Mouse (Mus musculus): ENCODE data around the gene Epb41l2. TPM values are rescaled to one million over a fixed set of nuclear protein-coding genes. Genes with fewer than 3 reads are reported as not detected.

Epb41l2 gene
- polyA plus RNA-seq, 1 experiment from 2014 or later: 45.3 TPM

GRCm38 (mm10) chr10:25527126-25527525 lies 167.5 kb downstream of the Epb41l2 start:
- H3K36me3 ChIP-seq (ENCODE audit: control insufficient read depth, insufficient read depth, low read length): no peaks in the 10 kb centered on the region
- DNase-seq (ENCODE audit: low spot score): no peak

GRCm38 (mm10) chr10:25531335-25531734 lies 171.7 kb downstream of the Epb41l2 start:
- no peak overlapping the region for H3K9ac ChIP-seq (ENCODE audit: low read length)
- peak; percentile 31 for DNase-seq (ENCODE audit: low spot score)
- no peak overlapping the region for H3K4me3 ChIP-seq (ENCODE audit: low read depth, low read length)
- H3K4me2 ChIP-seq (ENCODE audit: low read depth): no peak overlapping the region
- no peaks in the 10 kb centered on the region for H3K9me3 ChIP-seq (ENCODE audit: control insufficient read depth, low read length)
- H3K27ac ChIP-seq (ENCODE audit: low read depth, low read length): no peak overlapping the region
- no peaks in the 10 kb centered on the region for H3K36me3 ChIP-seq (ENCODE audit: control insufficient read depth, insufficient read depth, low read length)
- H3K4me1 ChIP-seq (ENCODE audit: control insufficient read depth, insufficient read depth, low read length): no peaks in the 10 kb centered on the region
- no peaks in the 10 kb centered on the region for H3K27me3 ChIP-seq (ENCODE audit: control insufficient read depth, insufficient read depth, low read length)
- WGBS: 53% methylated on average over 13 of the region's 13 CpGs
- ATAC-seq (ENCODE audit: insufficient read depth, low FRiP score, low TSS enrichment): no peak; the same call in 1 of the 2 replicates

More at GRCm38 (mm10) chr10:25527126-25527525, 167.5 kb downstream of the Epb41l2 start:
- H3K9me3 ChIP-seq (ENCODE audit: control insufficient read depth, low read length): no peaks in the 10 kb centered on the region
- no peak for ATAC-seq (ENCODE audit: insufficient read depth, low FRiP score, low TSS enrichment)
- no peak overlapping the region for H3K4me3 ChIP-seq (ENCODE audit: low read depth, low read length)
- H3K4me1 ChIP-seq (ENCODE audit: control insufficient read depth, insufficient read depth, low read length): no peaks in the 10 kb centered on the region
- no peaks in the 10 kb centered on the region for H3K27me3 ChIP-seq (ENCODE audit: control insufficient read depth, insufficient read depth, low read length)
- 80% methylated on average over 3 of the region's 3 CpGs for WGBS
- H3K27ac ChIP-seq (ENCODE audit: low read depth, low read length): no peak overlapping the region
- H3K9ac ChIP-seq (ENCODE audit: low read length): no peak overlapping the region
- no peak overlapping the region for H3K4me2 ChIP-seq (ENCODE audit: low read depth)

GRCm38 (mm10) chr10:25533105-25533504 lies 173.5 kb downstream of the Epb41l2 start:
- Histone ChIP-seq H3K9me3 (ENCODE audit: control insufficient read depth, low read length) (no peaks in the 10 kb centered on the region), H3K4me3 (ENCODE audit: low read depth, low read length) (no peak overlapping the region), H3K36me3 (ENCODE audit: control insufficient read depth, insufficient read depth, low read length) (no peaks in the 10 kb centered on the region), H3K27ac (ENCODE audit: low read depth, low read length) (no peak overlapping the region), H3K4me1 (ENCODE audit: control insufficient read depth, insufficient read depth, low read length) (no peaks in the 10 kb centered on the region), H3K4me2 (ENCODE audit: low read depth) (no peak overlapping the region), H3K9ac (ENCODE audit: low read length) (no peak overlapping the region), H3K27me3 (ENCODE audit: control insufficient read depth, insufficient read depth, low read length) (no peaks in the 10 kb centered on the region)
- 77% methylated on average over 2 of the region's 2 CpGs for WGBS
- ATAC-seq (ENCODE audit: insufficient read depth, low FRiP score, low TSS enrichment) (no peak), DNase-seq (ENCODE audit: low spot score) (no peak)

GRCm38 (mm10) chr10:25533513-25534246 lies 174.1 kb downstream of the Epb41l2 start:
- no peak overlapping the region for H3K4me2 ChIP-seq (ENCODE audit: low read depth)
- WGBS: 80% methylated on average over 9 of the region's 9 CpGs
- H3K9ac ChIP-seq (ENCODE audit: low read length): no peak overlapping the region
- H3K4me1 ChIP-seq (ENCODE audit: control insufficient read depth, insufficient read depth, low read length): no peaks in the 10 kb centered on the region
- no peak overlapping the region for H3K27ac ChIP-seq (ENCODE audit: low read depth, low read length)
- H3K27me3 ChIP-seq (ENCODE audit: control insufficient read depth, insufficient read depth, low read length): no peaks in the 10 kb centered on the region
- no peak overlapping the region for H3K4me3 ChIP-seq (ENCODE audit: low read depth, low read length)
- no peak for DNase-seq (ENCODE audit: low spot score)
- no peaks in the 10 kb centered on the region for H3K9me3 ChIP-seq (ENCODE audit: control insufficient read depth, low read length)
- no peak for ATAC-seq (ENCODE audit: insufficient read depth, low FRiP score, low TSS enrichment)
- H3K36me3 ChIP-seq (ENCODE audit: control insufficient read depth, insufficient read depth, low read length): no peaks in the 10 kb centered on the region

- H3K9me3 ChIP-seq (ENCODE audit: control insufficient read depth, low read length): no peaks in the 10 kb centered on the region
- 86% methylated on average over 5 of the region's 5 CpGs for WGBS
- ATAC-seq (ENCODE audit: insufficient read depth, low FRiP score, low TSS enrichment): no peak
- H3K27ac ChIP-seq (ENCODE audit: low read depth, low read length): no peak overlapping the region
- no peak for DNase-seq (ENCODE audit: low spot score)
- H3K4me1 ChIP-seq (ENCODE audit: control insufficient read depth, insufficient read depth, low read length): no peaks in the 10 kb centered on the region
- no peak overlapping the region for H3K4me3 ChIP-seq (ENCODE audit: low read depth, low read length)
- no peaks in the 10 kb centered on the region for H3K27me3 ChIP-seq (ENCODE audit: control insufficient read depth, insufficient read depth, low read length)
- H3K4me2 ChIP-seq (ENCODE audit: low read depth): no peak overlapping the region
- no peaks in the 10 kb centered on the region for H3K36me3 ChIP-seq (ENCODE audit: control insufficient read depth, insufficient read depth, low read length)
- H3K9ac ChIP-seq (ENCODE audit: low read length): no peak overlapping the region
Observed at GRCm38 (mm10) chr10:25534467-25534866, 174.9 kb downstream of the Epb41l2 start.

- Histone ChIP-seq H3K4me3 (ENCODE audit: low read depth, low read length) (no peak within 1 kb of the TSS), H3K27me3 (ENCODE audit: control insufficient read depth, insufficient read depth, low read length) (no peaks in the 10 kb centered on the region), H3K36me3 (ENCODE audit: control insufficient read depth, insufficient read depth, low read length) (no peaks in the 10 kb centered on the region), H3K27ac (ENCODE audit: low read depth, low read length) (no peak within 1 kb of the TSS), H3K9me3 (ENCODE audit: control insufficient read depth, low read length) (no peaks in the 10 kb centered on the region), H3K4me2 (ENCODE audit: low read depth) (no peak within 1 kb of the TSS), H3K9ac (ENCODE audit: low read length) (no peak within 1 kb of the TSS), H3K4me1 (ENCODE audit: control insufficient read depth, insufficient read depth, low read length) (no peaks in the 10 kb centered on the region)
- 92% methylated on average over 10 of the region's 10 CpGs for WGBS
- DNase-seq (ENCODE audit: low spot score) (no peak), ATAC-seq (ENCODE audit: insufficient read depth, low FRiP score, low TSS enrichment) (no peak)
Observed at GRCm38 (mm10) chr10:25535891-25536331, 176.3 kb downstream of the Epb41l2 start, which contains the start of gene Smlr1. Smlr1 (minus strand) TSS chr10:25536267.

- H3K4me2 ChIP-seq (ENCODE audit: low read depth): no peak overlapping the region
- no peaks in the 10 kb centered on the region for H3K9me3 ChIP-seq (ENCODE audit: control insufficient read depth, low read length)
- no peaks in the 10 kb centered on the region for H3K27me3 ChIP-seq (ENCODE audit: control insufficient read depth, insufficient read depth, low read length)
- DNase-seq (ENCODE audit: low spot score) (no peak), ATAC-seq (ENCODE audit: insufficient read depth, low FRiP score, low TSS enrichment) (no peak)
- H3K4me1 ChIP-seq (ENCODE audit: control insufficient read depth, insufficient read depth, low read length): no peaks in the 10 kb centered on the region
- no peaks in the 10 kb centered on the region for H3K36me3 ChIP-seq (ENCODE audit: control insufficient read depth, insufficient read depth, low read length)
- 93% methylated on average over 6 of the region's 6 CpGs for WGBS
- H3K4me3 ChIP-seq (ENCODE audit: low read depth, low read length): no peak overlapping the region
- no peak overlapping the region for H3K9ac ChIP-seq (ENCODE audit: low read length)
- no peak overlapping the region for H3K27ac ChIP-seq (ENCODE audit: low read depth, low read length)
Observed at GRCm38 (mm10) chr10:25536621-25537020, 177.0 kb downstream of the Epb41l2 start.

- no peak overlapping the region for H3K27ac ChIP-seq (ENCODE audit: low read depth, low read length)
- H3K27me3 ChIP-seq (ENCODE audit: control insufficient read depth, insufficient read depth, low read length): no peaks in the 10 kb centered on the region
- H3K4me3 ChIP-seq (ENCODE audit: low read depth, low read length): no peak overlapping the region
- 59% methylated on average over 1 of the region's 1 CpGs for whole genome bisulfite sequencing
- no peaks in the 10 kb centered on the region for H3K9me3 ChIP-seq (ENCODE audit: control insufficient read depth, low read length)
- H3K4me1 ChIP-seq (ENCODE audit: control insufficient read depth, insufficient read depth, low read length): no peaks in the 10 kb centered on the region
- DNase-seq (ENCODE audit: low spot score) (no peak), ATAC-seq (ENCODE audit: insufficient read depth, low FRiP score, low TSS enrichment) (no peak)
- H3K4me2 ChIP-seq (ENCODE audit: low read depth): no peak overlapping the region
- H3K36me3 ChIP-seq (ENCODE audit: control insufficient read depth, insufficient read depth, low read length): no peaks in the 10 kb centered on the region
- no peak overlapping the region for H3K9ac ChIP-seq (ENCODE audit: low read length)
Observed at GRCm38 (mm10) chr10:25538738-25539137, 179.1 kb downstream of the Epb41l2 start.

GRCm38 (mm10) chr10:25539146-25539770 lies 179.7 kb downstream of the Epb41l2 start:
- no peak overlapping the region for H3K9ac ChIP-seq (ENCODE audit: low read length)
- no peaks in the 10 kb centered on the region for H3K9me3 ChIP-seq (ENCODE audit: control insufficient read depth, low read length)
- no peak overlapping the region for H3K27ac ChIP-seq (ENCODE audit: low read depth, low read length)
- no peaks in the 10 kb centered on the region for H3K36me3 ChIP-seq (ENCODE audit: control insufficient read depth, insufficient read depth, low read length)
- DNase-seq (ENCODE audit: low spot score): no peak
- no peaks in the 10 kb centered on the region for H3K4me1 ChIP-seq (ENCODE audit: control insufficient read depth, insufficient read depth, low read length)
- no peaks in the 10 kb centered on the region for H3K27me3 ChIP-seq (ENCODE audit: control insufficient read depth, insufficient read depth, low read length)
- no peak for ATAC-seq (ENCODE audit: insufficient read depth, low FRiP score, low TSS enrichment)
- WGBS: 84% methylated on average over 4 of the region's 4 CpGs
- H3K4me3 ChIP-seq (ENCODE audit: low read depth, low read length): no peak overlapping the region
- no peak overlapping the region for H3K4me2 ChIP-seq (ENCODE audit: low read depth)

Measured in neural tube, embryonic 11.5 days (tissue).